Mouse (Mus musculus): Measurements from ENCODE around the gene Ccdc127. TPM values are rescaled to one million over a fixed set of nuclear protein-coding genes. Genes with fewer than 3 reads are reported as not detected.

Gene Ccdc127
- polyA plus RNA-seq (2012): 0.49 and 0.75 TPM in 2 replicates

GRCm38 (mm10) chr13:74349566-74350434 lies at the start of gene Ccdc127, which contains the start of gene Sdha:
Gene Ccdc127 (plus strand): TSS chr13:74350309.
Gene Sdha (minus strand): TSS chr13:74350280.

GRCm38 (mm10) chr13:74317170-74317849 lies 32.8 kb upstream of the Ccdc127 start, which contains the start of gene Pdcd6:
Gene Pdcd6 (minus strand): TSS chr13:74317580.

GRCm38 (mm10) chr13:74363859-74364235 lies 13.7 kb downstream of the Ccdc127 start, which contains the start of gene Lrrc14b:
Gene Lrrc14b (minus strand): TSS chr13:74364005.

DNA sequence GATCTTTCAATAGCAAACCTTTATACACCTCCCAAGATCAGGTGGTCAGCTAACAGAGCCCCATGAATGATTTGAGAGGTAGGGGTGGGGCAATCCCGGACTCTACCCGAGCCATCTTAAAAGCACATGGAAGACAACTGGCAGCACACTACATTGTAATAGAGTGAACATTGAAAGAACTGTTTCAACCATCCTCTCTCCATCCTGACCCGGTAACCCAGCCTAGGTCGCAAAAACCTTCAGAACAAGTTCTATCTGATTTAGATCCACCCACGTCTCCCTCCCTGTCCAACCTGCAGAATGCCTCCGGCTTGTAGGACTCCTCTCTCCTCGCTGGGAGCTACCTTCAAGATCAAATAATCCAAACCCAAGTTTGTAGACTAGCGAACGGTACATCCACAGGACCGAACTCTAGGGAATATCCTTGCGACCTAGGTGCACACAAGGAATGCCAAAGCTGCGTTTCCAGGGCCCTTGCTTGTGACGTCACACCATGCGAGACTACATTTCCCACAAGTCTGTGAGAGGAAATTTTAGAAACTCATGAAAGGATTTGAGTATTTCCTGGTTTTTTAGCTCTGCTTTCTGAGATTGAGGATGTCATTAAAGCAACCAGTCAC lies 40.4 kb downstream of the Ccdc127 start, which contains the start of gene Zfp72:
Gene Zfp72 (minus strand): TSS at position 466 of the 620 bp plus-strand sequence.

GRCm38 (mm10) chr13:74399298-74399839 lies 49.3 kb downstream of the Ccdc127 start, which contains the start of gene Ftl1-ps1:
Gene Ftl1-ps1 (plus strand): TSS chr13:74399694.

Other genes starting within 250 kb of the Ccdc127 start
- not detected in 2 replicates for gene Slc9a3, start 228.9 kb upstream of the Ccdc127 start, polyA plus RNA-seq (2012)
- gene Exoc3, start 141.6 kb upstream of the Ccdc127 start, polyA plus RNA-seq (2012): 16.9 and 17.6 TPM in 2 replicates
- gene Ahrr, start 58.0 kb upstream of the Ccdc127 start, polyA plus RNA-seq (2012): 0.05 TPM in 1 of 2 replicates, not detected in the other
- 31.7 and 39.9 TPM in 2 replicates for gene Pdcd6, start 32.7 kb upstream of the Ccdc127 start, polyA plus RNA-seq (2012)
- gene Sdha, start within 50 bp of the Ccdc127 start, polyA plus RNA-seq (2012): 54.2 and 57.2 TPM in 2 replicates
- gene Lrrc14b, start 13.7 kb downstream of the Ccdc127 start, polyA plus RNA-seq (2012): 0.03 TPM in 1 of 2 replicates, not detected in the other
- gene Zfp72, start 40.5 kb downstream of the Ccdc127 start, polyA plus RNA-seq (2012): 0.09 TPM in 1 of 2 replicates, not detected in the other
- 10.8 and 15.7 TPM in 2 replicates for gene Ftl1-ps1, start 49.4 kb downstream of the Ccdc127 start, polyA plus RNA-seq (2012)
- 0.52 and 0.54 TPM in 2 replicates for gene Zfp825, start 143.7 kb downstream of the Ccdc127 start, polyA plus RNA-seq (2012)

Measured in megakaryocyte-erythroid progenitor cell, adult 5 weeks (primary cell).